Mouse (Mus musculus) heart, adult 2 months (tissue): ENCODE data around the gene Cflar. TPM values are rescaled to one million over a fixed set of nuclear protein-coding genes. Genes with fewer than 3 reads are reported as not detected.
A peak's percentile ranks its signal among the peaks of the same experiment; 100 is the strongest.

ENCODE experiments used
- DNase-seq, 2 experiments: peaks; one replicate each; pipeline ENCODE4 v3.0.0; 2021
- H3K27ac ChIP-seq: fragments of 200-600 bp; 2 replicates; pipeline ENCODE4 v1.8.1; 2022
- H3K27me3 ChIP-seq: fragments of 200-500 bp; 2 replicates; pipeline ENCODE4 v1.6.1; 2012; ENCODE audit warnings: mild to moderate bottlenecking, low read length, inconsistent platforms, mixed read lengths; ENCODE audit not compliant: control insufficient read depth, insufficient read depth
- H3K36me3 ChIP-seq: fragments of 200-500 bp; 2 replicates; pipeline ENCODE4 v1.6.1; 2012; ENCODE audit warnings: low read length, inconsistent platforms; ENCODE audit not compliant: control insufficient read depth, insufficient read depth
- H3K4me1 ChIP-seq: fragments of 200-500 bp; 2 replicates; pipeline ENCODE4 v1.6.1; 2011; ENCODE audit warnings: low read length; ENCODE audit not compliant: control insufficient read depth, insufficient read depth
- H3K4me3 ChIP-seq: fragments of 200-600 bp; 2 replicates; pipeline ENCODE4 v1.8.1; 2022
- H3K79me2 ChIP-seq: fragments of 200-500 bp; replicated peaks from 2 replicates; pipeline ENCODE4 v1.6.1; 2012; ENCODE audit warnings: mild to moderate bottlenecking, inconsistent platforms, low read length, moderate library complexity, mixed read lengths; ENCODE audit not compliant: control insufficient read depth, insufficient read depth
- H3K9ac ChIP-seq: fragments of 200-500 bp; 2 replicates; pipeline ENCODE4 v1.6.1; 2012; ENCODE audit warnings: low read depth, mild to moderate bottlenecking, control low read depth, inconsistent platforms, low read length, mixed read lengths
- CTCF ChIP-seq: fragments of 200-600 bp; IDR thresholded peaks from 2 replicates; pipeline ENCODE4 v1.8.1; 2022; ENCODE audit warnings: antibody characterized with exemption, mild to moderate bottlenecking, moderate library complexity
- EP300 ChIP-seq: fragments of 200-500 bp; IDR thresholded peaks from 2 replicates; pipeline ENCODE4 v1.6.1; 2011; ENCODE audit warnings: low read depth, low read length, control low read depth; ENCODE audit not compliant: insufficient read depth
- POLR2A ChIP-seq: fragments of 200-500 bp; IDR thresholded peaks from 2 replicates; pipeline ENCODE4 v1.6.1; 2011; ENCODE audit warnings: mild to moderate bottlenecking, low read depth, low read length, control low read depth; ENCODE audit not compliant: insufficient read depth
- WGBS: fragments of 180-500 bp; shearing (Covaris S2); methylation state at CpG from one replicate; pipeline ENCODE4 v1.1.7; 2018; 5-methylcytosine and 5-hydroxymethylcytosine counted together
- intact Hi-C: fragments of 180-260 bp; cut with DNase I; formaldehyde crosslinking; loops from one replicate; pipeline ENCODE4 v1.15.1; 2025
- polyA plus RNA-seq: library from polyadenylated mRNA; depleted of rRNA; stranded (reverse); fragments of >200 nt; gene quantifications from 2 replicates; pipeline ENCODE4 v1.2.3, GENCODE M21; 2012
- total RNA-seq, 2 experiments: library from RNA; stranded (reverse); gene quantifications; 2 replicates each; pipeline ENCODE4 v1.2.3; 2021

Gene Cflar
- total and polyA plus RNA-seq, 3 experiments: 21.7 to 63.0 (median 50.2) TPM

GRCm38 (mm10) chr1:58788410-58788809, 77.1 kb downstream of the Cflar start:
- Histone ChIP-seq H3K9ac (no peak overlapping the region), H3K4me1 (no peaks in the 10 kb centered on the region), H3K27ac (no peak overlapping the region), H3K79me2 (no peaks in the 10 kb centered on the region), H3K36me3 (no peaks in the 10 kb centered on the region), H3K27me3 (no peaks in the 10 kb centered on the region), H3K4me3 (no peak overlapping the region)
- 97% methylated on average over 4 of the region's 4 CpGs for WGBS
- DNase-seq: no peak
- TF ChIP-seq CTCF (no peak), EP300 (no peak), POLR2A (no peak)
- intact Hi-C loops: no loop called here

- Histone ChIP-seq H3K4me3 (no peak overlapping the region), H3K4me1 (peaks cover 5% of the 10 kb centered on the region), H3K36me3 (no peaks in the 10 kb centered on the region; the same call in 1 of the 2 replicates), H3K27ac (peak overlapping the region; percentile 57), H3K9ac (peak overlapping the region; percentile 93; the same call in 1 of the 2 replicates), H3K27me3 (no peaks in the 10 kb centered on the region), H3K79me2 (no peaks in the 10 kb centered on the region)
- intact Hi-C loops: loop anchor here (5.0 kb wide), 1 partner anchor 38 kb away; no protein-coding TSS in a partner anchor
- TF ChIP-seq EP300 (no peak), POLR2A (no peak), CTCF (no peak)
- no peak for DNase-seq
- 52% methylated on average over 2 of the region's 2 CpGs for WGBS
These were observed 83.4 kb downstream of the Cflar start for GRCm38 (mm10) chr1:58794705-58795104.

GRCm38 (mm10) chr1:58795291-58796058, 84.2 kb downstream of the Cflar start, which contains the start of gene Casp8:
Gene Casp8, plus strand, starts transcription at chr1:58795374.
- Histone ChIP-seq H3K27ac (peak within 1 kb of the TSS; percentile 91), H3K4me3 (peak within 1 kb of the TSS; percentile 78), H3K27me3 (no peaks in the 10 kb centered on the region), H3K79me2 (no peaks in the 10 kb centered on the region), H3K4me1 (peaks cover 5% of the 10 kb centered on the region), H3K9ac (peak within 1 kb of the TSS; percentile 93), H3K36me3 (no peaks in the 10 kb centered on the region; the same call in 1 of the 2 replicates)
- peak; percentile 65 to 71 for DNase-seq
- under 1% methylated on average over 42 of the region's 42 CpGs for WGBS
- intact Hi-C loops: loop anchor here (5.0 kb wide), 1 partner anchor 37 kb away; no protein-coding TSS in a partner anchor
- peak; percentile 29 for TF ChIP-seq CTCF
- peak; percentile 66 for TF ChIP-seq POLR2A
- TF ChIP-seq EP300: 0 out of 2 replicates have a peak, but pooled peaks have one; percentile 9

GRCm38 (mm10) chr1:58796059-58796363, 84.7 kb downstream of the Cflar start:
- H3K79me2 ChIP-seq: no peaks in the 10 kb centered on the region
- WGBS: 7% methylated on average over 3 of the region's 3 CpGs
- H3K4me1 ChIP-seq: peaks cover 5% of the 10 kb centered on the region
- H3K27ac ChIP-seq: peak overlapping the region; percentile 91
- no peaks in the 10 kb centered on the region; the same call in 1 of the 2 replicates for H3K36me3 ChIP-seq
- TF ChIP-seq CTCF (no peak), EP300 (no peak), POLR2A (no peak)
- DNase-seq: no peak
- H3K4me3 ChIP-seq: peak overlapping the region; percentile 78
- intact Hi-C loops: loop anchor here (5.0 kb wide), 1 partner anchor 36 kb away; no protein-coding TSS in a partner anchor
- H3K27me3 ChIP-seq: no peaks in the 10 kb centered on the region
- peak overlapping the region; percentile 93 for H3K9ac ChIP-seq

DNA sequence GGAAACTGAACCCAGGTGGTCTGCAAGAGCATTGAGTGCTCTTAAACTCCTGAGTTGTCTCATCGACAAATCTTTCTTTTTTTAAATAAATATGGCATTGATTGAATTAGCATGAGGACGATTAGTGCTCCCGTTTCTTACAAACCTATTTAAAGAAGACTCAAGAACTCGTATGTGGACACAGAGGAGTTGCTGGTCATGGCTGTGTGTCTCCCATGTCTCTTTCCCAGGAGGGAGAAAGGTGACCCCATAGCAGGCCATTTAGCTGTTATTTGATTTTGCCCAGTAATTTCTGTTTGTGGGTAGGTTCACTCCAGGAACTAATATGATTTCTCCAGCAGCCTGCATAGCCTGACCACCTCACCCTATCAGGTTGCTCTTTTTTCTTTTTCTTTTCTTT, 85.5 kb downstream of the Cflar start:
- Histone ChIP-seq H3K27me3 (no peaks in the 10 kb centered on the region), H3K36me3 (no peaks in the 10 kb centered on the region; the same call in 1 of the 2 replicates), H3K27ac (peak overlapping the region; percentile 60), H3K4me1 (peaks cover 5% of the 10 kb centered on the region), H3K4me3 (peak overlapping the region; percentile 25), H3K79me2 (no peaks in the 10 kb centered on the region), H3K9ac (no peak overlapping the region)
- no peak for DNase-seq
- WGBS: 49% methylated on average over 4 of the region's 4 CpGs
- intact Hi-C loops: loop anchor here (5.0 kb wide), 1 partner anchor 35 kb away; no protein-coding TSS in a partner anchor
- TF ChIP-seq CTCF (no peak), EP300 (no peak), POLR2A (no peak)

DNA sequence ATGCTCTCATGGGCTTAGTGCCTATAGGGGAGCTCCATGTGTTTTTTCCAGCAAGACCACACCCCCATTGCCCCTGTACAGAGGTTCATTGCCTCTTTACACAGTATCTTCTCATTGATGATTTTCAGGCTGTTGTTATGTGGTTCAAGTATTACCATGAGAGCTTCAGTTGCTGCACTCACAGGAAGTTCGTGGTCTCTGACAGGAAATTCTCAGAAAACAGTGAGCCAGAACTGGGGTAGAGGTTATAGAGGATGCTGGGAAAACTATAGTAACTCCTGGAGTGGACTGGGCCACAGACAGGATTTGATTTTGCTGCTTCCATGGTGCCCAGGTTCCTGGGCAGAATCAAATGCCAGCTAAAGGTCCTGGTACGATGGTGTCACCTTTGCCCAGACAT, 86.1 kb downstream of the Cflar start:
- intact Hi-C loops: loop anchor here (5.0 kb wide), 1 partner anchor 35 kb away; no protein-coding TSS in a partner anchor
- Histone ChIP-seq H3K36me3 (no peaks in the 10 kb centered on the region; the same call in 1 of the 2 replicates), H3K27ac (peak overlapping the region; percentile 60), H3K4me3 (peak overlapping the region; percentile 25), H3K27me3 (no peaks in the 10 kb centered on the region), H3K4me1 (peaks cover 6% of the 10 kb centered on the region), H3K9ac (no peak overlapping the region), H3K79me2 (no peaks in the 10 kb centered on the region)
- no peak for TF ChIP-seq EP300
- TF ChIP-seq POLR2A: no peak
- no peak for TF ChIP-seq CTCF
- WGBS: 41% methylated on average over 2 of the region's 2 CpGs
- peak in 1 of 2 experiments; percentile 27 for DNase-seq
